Mouse (Mus musculus) MEL (cell line): ENCODE results near the gene Fgr. TPM values are rescaled to one million over a fixed set of nuclear protein-coding genes. Genes with fewer than 3 reads are reported as not detected.

Experiments used
- DNase-seq: peaks from one replicate; pipeline ENCODE4 v3.0.0; 2011; ENCODE audit warnings: low read depth, low spot score
- H3K27ac ChIP-seq: 2 replicates; pipeline ENCODE4 v1.5.1; 2012; ENCODE audit warnings: low read depth, mild to moderate bottlenecking, control low read depth, low read length, moderate library complexity; ENCODE audit not compliant: control insufficient read depth
- H3K27me3 ChIP-seq, 2 experiments: fragments of 150-350 bp in 1 of 2; sonication (generic) in 1 of 2; 2 replicates each; pipeline ENCODE4 v1.6.1; 2012; ENCODE audit warnings: low read length in 2 of 2, mild to moderate bottlenecking in 2 of 2, improper control_type of control experiment in 1 of 2, moderate library complexity in 1 of 2; ENCODE audit not compliant: insufficient read depth in 2 of 2, control insufficient read depth in 1 of 2
- H3K36me3 ChIP-seq, 2 experiments: 2 replicates each; pipeline ENCODE4 v1.6.1; 2012 to 2014; ENCODE audit warnings: low read length in 2 of 2, improper control_type of control experiment in 1 of 2, inconsistent platforms in 1 of 2, mild to moderate bottlenecking in 1 of 2; ENCODE audit not compliant: insufficient read depth in 2 of 2, control insufficient read depth in 1 of 2
- H3K4me1 ChIP-seq, 2 experiments: fragments of 150-350 bp in 1 of 2; sonication (generic) in 1 of 2; 2 replicates each; pipeline ENCODE4 v1.6.1; 2012; ENCODE audit warnings: low read length in 2 of 2, improper control_type of control experiment in 1 of 2, mild to moderate bottlenecking in 1 of 2; ENCODE audit not compliant: insufficient read depth in 2 of 2, control insufficient read depth in 1 of 2
- H3K4me3 ChIP-seq, 2 experiments: fragments of 150-350 bp in 1 of 2; sonication (generic) in 1 of 2; 2 replicates each; pipeline ENCODE4 v1.5.1; 2012; ENCODE audit warnings: low read depth in 2 of 2, low read length in 2 of 2, mild to moderate bottlenecking in 2 of 2, moderate library complexity in 2 of 2, control low read depth in 1 of 2, improper control_type of control experiment in 1 of 2; ENCODE audit not compliant: control insufficient read depth in 1 of 2, insufficient read depth in 1 of 2
- H3K79me2 ChIP-seq: 2 replicates; pipeline ENCODE4 v1.6.1; 2012; ENCODE audit warnings: mild to moderate bottlenecking, low read length, moderate library complexity; ENCODE audit not compliant: control insufficient read depth, poor library complexity, insufficient read depth
- H3K9ac ChIP-seq: 2 replicates; pipeline ENCODE4 v1.6.1; 2012; ENCODE audit warnings: low read depth, mild to moderate bottlenecking, control low read depth, low read length, moderate library complexity; ENCODE audit not compliant: control insufficient read depth, poor library complexity, severe bottlenecking
- H3K9me3 ChIP-seq: fragments of 150-350 bp; sonication (generic); replicated peaks from 2 replicates; pipeline ENCODE4 v1.6.1; 2012; ENCODE audit warnings: mild to moderate bottlenecking, low read length, improper control_type of control experiment, moderate library complexity; ENCODE audit not compliant: insufficient read depth
- BHLHE40 ChIP-seq: IDR thresholded peaks from 2 replicates; pipeline ENCODE4 v1.6.1; 2012; ENCODE audit warnings: low read depth, mild to moderate bottlenecking, inconsistent platforms, low read length, improper control_type of control experiment, borderline replicate concordance
- CHD1 ChIP-seq: IDR thresholded peaks from 2 replicates; pipeline ENCODE4 v1.6.1; 2012; ENCODE audit warnings: low read depth, mild to moderate bottlenecking, inconsistent platforms, low read length, improper control_type of control experiment
- CHD2 ChIP-seq: IDR thresholded peaks from 2 replicates; pipeline ENCODE4 v1.6.1; 2011; ENCODE audit warnings: low read length, improper control_type of control experiment
- E2F4 ChIP-seq: IDR thresholded peaks from 2 replicates; pipeline ENCODE4 v1.6.1; 2011; ENCODE audit warnings: low read depth, low read length, improper control_type of control experiment, borderline replicate concordance
- EP300 ChIP-seq, 2 experiments: IDR thresholded peaks; 2 replicates each; pipeline ENCODE4 v1.6.1; 2011; ENCODE audit warnings: improper control_type of control experiment in 2 of 2, low read length in 2 of 2, low read depth in 1 of 2, mild to moderate bottlenecking in 1 of 2
- ETS1 ChIP-seq: IDR thresholded peaks from 2 replicates; pipeline ENCODE4 v1.6.1; 2012; ENCODE audit warnings: low read depth, mild to moderate bottlenecking, inconsistent platforms, low read length, improper control_type of control experiment, moderate library complexity
- GATA1 ChIP-seq: IDR thresholded peaks from 2 replicates; pipeline ENCODE4 v1.6.1; 2011; ENCODE audit warnings: low read depth, low read length, improper control_type of control experiment
- JUND ChIP-seq: IDR thresholded peaks from 2 replicates; pipeline ENCODE4 v1.6.1; 2011; ENCODE audit warnings: low read depth, mild to moderate bottlenecking, improper control_type of control experiment, low read length
- KAT2A ChIP-seq: conservative IDR thresholded peaks from 2 replicates; pipeline ENCODE4 v1.6.1; 2012; ENCODE audit warnings: low read depth, low read length, improper control_type of control experiment, inconsistent platforms
- MAX ChIP-seq: IDR thresholded peaks from 2 replicates; pipeline ENCODE4 v1.6.1; 2011; ENCODE audit warnings: low read length, improper control_type of control experiment
- MAZ ChIP-seq: IDR thresholded peaks from 2 replicates; pipeline ENCODE4 v1.6.1; 2012; ENCODE audit warnings: low read depth, mild to moderate bottlenecking, inconsistent platforms, low read length, improper control_type of control experiment
- NELFE ChIP-seq: IDR thresholded peaks from 2 replicates; pipeline ENCODE4 v1.6.1; 2011; ENCODE audit warnings: low read depth, low read length, improper control_type of control experiment
- NRF1 ChIP-seq: IDR thresholded peaks from 2 replicates; pipeline ENCODE4 v1.6.1; 2014; ENCODE audit warnings: low read depth, mild to moderate bottlenecking, inconsistent platforms, low read length, improper control_type of control experiment, moderate library complexity; ENCODE audit not compliant: poor library complexity, insufficient read depth, severe bottlenecking
- POLR2A ChIP-seq, 2 experiments: IDR thresholded peaks; 2 replicates each; pipeline ENCODE4 v1.6.1; 2011 to 2012; ENCODE audit warnings: low read length in 2 of 2, mild to moderate bottlenecking in 2 of 2, control low read depth in 1 of 2, improper control_type of control experiment in 1 of 2, low read depth in 1 of 2, moderate library complexity in 1 of 2; ENCODE audit not compliant: control insufficient read depth in 1 of 2, insufficient read depth in 1 of 2, poor library complexity in 1 of 2
- POLR2AphosphoS2 ChIP-seq: IDR thresholded peaks from 2 replicates; pipeline ENCODE4 v1.6.1; 2011; ENCODE audit warnings: low read length, improper control_type of control experiment
- RAD21 ChIP-seq: IDR thresholded peaks from 2 replicates; pipeline ENCODE4 v1.6.1; 2011; ENCODE audit warnings: mild to moderate bottlenecking, low read depth, low read length, improper control_type of control experiment
- TAL1 ChIP-seq: IDR thresholded peaks from 2 replicates; pipeline ENCODE4 v1.6.1; 2012; ENCODE audit warnings: mild to moderate bottlenecking, inconsistent platforms, low read length, moderate library complexity, mixed read lengths
- TCF12 ChIP-seq: IDR thresholded peaks from 2 replicates; pipeline ENCODE4 v1.6.1; 2014; ENCODE audit warnings: low read depth, mild to moderate bottlenecking, inconsistent platforms, low read length, improper control_type of control experiment, moderate library complexity
- UBTF ChIP-seq: IDR thresholded peaks from 2 replicates; pipeline ENCODE4 v1.6.1; 2012; ENCODE audit warnings: low read depth, mild to moderate bottlenecking, inconsistent platforms, low read length, improper control_type of control experiment, moderate library complexity, borderline replicate concordance; ENCODE audit not compliant: insufficient read depth
- USF2 ChIP-seq, 2 experiments: IDR thresholded peaks; 2 replicates each; pipeline ENCODE4 v1.6.1; 2011 to 2012; ENCODE audit warnings: improper control_type of control experiment in 2 of 2, low read length in 2 of 2, borderline replicate concordance in 1 of 2, inconsistent platforms in 1 of 2, low read depth in 1 of 2, mild to moderate bottlenecking in 1 of 2; ENCODE audit not compliant: insufficient read depth in 1 of 2
- ZC3H11A ChIP-seq: IDR thresholded peaks from 2 replicates; pipeline ENCODE4 v1.6.1; 2012; ENCODE audit warnings: low read depth, mild to moderate bottlenecking, inconsistent platforms, low read length, improper control_type of control experiment
- ZKSCAN1 ChIP-seq: IDR thresholded peaks from 2 replicates; pipeline ENCODE4 v1.6.1; 2012; ENCODE audit warnings: low read depth, mild to moderate bottlenecking, inconsistent platforms, low read length, improper control_type of control experiment, moderate library complexity
- ZMIZ1 ChIP-seq: IDR thresholded peaks from 2 replicates; pipeline ENCODE4 v1.6.1; 2012; ENCODE audit warnings: low read depth, mild to moderate bottlenecking, inconsistent platforms, low read length, improper control_type of control experiment, moderate library complexity
- ZNF384 ChIP-seq: IDR thresholded peaks from 2 replicates; pipeline ENCODE4 v1.6.1; 2012; ENCODE audit warnings: low read depth, mild to moderate bottlenecking, inconsistent platforms, low read length, improper control_type of control experiment
- polyA plus RNA-seq, 2 experiments: library from polyadenylated mRNA; stranded (reverse) in 1 of 2; unstranded in 1 of 2; fragments of >175 nt in 1 of 2; fragments of >200 nt in 1 of 2; gene quantifications; 2 replicates each; pipeline versions ENCODE4 v1.2.1 to v1.2.4; 2012; ENCODE audit warnings: low replicate concordance in 2 of 2, low read depth in 1 of 2; ENCODE audit not compliant: insufficient read length in 2 of 2, insufficient read depth in 1 of 2, missing spikeins in 1 of 2
- total RNA-seq: library from RNA; depleted of rRNA; stranded (reverse); fragments of 300-350 nt; gene quantifications from 2 replicates; pipeline ENCODE4 v1.2.3, GENCODE M21; 2012

The Fgr gene
- total and polyA plus RNA-seq, 3 experiments = not detected

- TF ChIP-seq ZMIZ1 (no peak), GATA1 (0 out of 2 replicates have a peak, but pooled peaks have one; percentile 21), TCF12 (peak; percentile 72), ETS1 (0 out of 2 replicates have a peak, but pooled peaks have one; percentile 13), TAL1 (peak; percentile 15; the same call in 1 of the 2 replicates), EP300 (IDR thresholded peaks at IDR 0.05; ENCODE audit: low read depth in 1 of 2, low read length in 2 of 2) (peak in 1 of 2 experiments; percentile 40; a peak in 2 of 4 replicates), ZNF384 (peak; percentile 91), BHLHE40 (no peak), E2F4 (no peak), ZC3H11A (no peak)
- H3K9ac ChIP-seq = no peak overlapping the region
- no peak overlapping the region for H3K27ac ChIP-seq
- H3K4me1 ChIP-seq = peaks cover 0 to 6% of the 10 kb centered on the region in 2 experiments; a peak in 1 of 4 replicates
- no peaks in the 10 kb centered on the region for H3K9me3 ChIP-seq
- H3K79me2 ChIP-seq = no peaks in the 10 kb centered on the region
- peaks cover 0 to 4% of the 10 kb centered on the region in 2 experiments; a peak in 2 of 4 replicates for H3K27me3 ChIP-seq
- H3K4me3 ChIP-seq = no peak overlapping the region
- peak; percentile 66 for DNase-seq
- H3K36me3 ChIP-seq = no peaks in the 10 kb centered on the region; a peak in 1 of 4 replicates
These were observed 14.9 kb downstream of the Fgr start for GRCm38 (mm10) chr4:132988581-132989355.

DNA sequence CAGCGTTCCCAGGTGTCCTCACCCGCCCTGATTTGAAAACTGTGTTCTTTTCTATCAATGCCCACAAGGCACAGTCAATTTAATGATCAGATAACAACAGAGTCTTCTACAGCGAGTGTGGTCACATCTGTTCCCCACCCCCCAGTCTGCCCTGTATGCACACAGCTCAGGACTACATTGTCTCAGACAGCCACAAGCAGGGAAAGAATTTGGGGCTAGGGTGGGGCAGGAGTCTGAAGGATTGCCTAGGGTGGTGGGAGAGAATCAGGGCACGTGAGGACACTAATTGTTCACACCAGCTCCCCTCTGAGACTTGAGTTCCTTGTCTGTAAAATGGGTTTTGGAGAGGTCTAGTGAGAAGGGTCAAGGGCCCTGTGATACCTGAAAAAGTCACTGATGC, 19.7 kb downstream of the Fgr start:
- no peaks in the 10 kb centered on the region; a peak in 1 of 4 replicates for H3K36me3 ChIP-seq
- no peak for DNase-seq
- H3K79me2 ChIP-seq = no peaks in the 10 kb centered on the region
- peaks cover 0 to 5% of the 10 kb centered on the region in 2 experiments; a peak in 1 of 4 replicates for H3K4me1 ChIP-seq
- no peak overlapping the region for H3K9ac ChIP-seq
- H3K9me3 ChIP-seq = no peaks in the 10 kb centered on the region
- H3K4me3 ChIP-seq = no peak overlapping the region
- no peak for TF ChIP-seq MAX
- TF ChIP-seq MAZ = no peak
- no peak for TF ChIP-seq CHD1
- TF ChIP-seq ZNF384 = no peak
- TF ChIP-seq ZMIZ1 = no peak
- no peak for TF ChIP-seq CHD2
- TF ChIP-seq RAD21 = no peak
- no peak for TF ChIP-seq KAT2A
- no peak for TF ChIP-seq JUND
- no peak for TF ChIP-seq NRF1
- TF ChIP-seq TCF12 = no peak
- no peak for TF ChIP-seq EP300 (IDR thresholded peaks at IDR 0.05; ENCODE audit: low read depth in 1 of 2, low read length in 2 of 2)
- no peak for TF ChIP-seq NELFE
- no peak for TF ChIP-seq UBTF
- no peak for TF ChIP-seq POLR2AphosphoS2
- TF ChIP-seq POLR2A (IDR thresholded peaks at IDR 0.05; ENCODE audit: control insufficient read depth in 1 of 2, insufficient read depth in 1 of 2, low read depth in 1 of 2, low read length in 2 of 2, poor library complexity in 1 of 2) = no peak
- TF ChIP-seq ZKSCAN1 = no peak
- no peak for TF ChIP-seq TAL1
- TF ChIP-seq USF2 (IDR thresholded peaks at IDR 0.05; ENCODE audit: borderline replicate concordance in 1 of 2, insufficient read depth in 1 of 2, low read depth in 1 of 2, low read length in 2 of 2) = no peak
- TF ChIP-seq ZC3H11A = no peak
- no peaks in the 10 kb centered on the region for H3K27me3 ChIP-seq
- H3K27ac ChIP-seq = no peak overlapping the region
